In the genomic region with DNA sequence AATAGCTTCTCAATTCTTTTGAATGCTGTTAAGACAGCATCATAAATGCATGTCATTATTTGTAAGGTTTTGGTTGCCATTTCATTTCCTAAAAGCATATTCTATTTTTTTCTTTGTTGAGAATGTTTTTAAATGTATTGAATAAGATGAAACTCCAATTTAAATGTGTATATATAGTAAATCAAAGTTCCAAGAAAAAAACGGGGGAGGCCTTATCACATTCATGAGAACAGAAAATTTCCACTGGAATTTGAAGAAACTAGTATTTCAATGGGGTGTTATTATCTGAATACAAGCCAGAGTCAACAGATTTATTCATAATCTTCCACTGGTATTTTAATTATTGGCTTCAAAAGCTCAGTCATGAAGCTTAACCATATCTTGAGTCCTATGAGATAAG, we compare ENCODE assay signal across 23 mouse cellular contexts.
A peak's percentile ranks its signal among the peaks of the same experiment; 100 is the strongest.
DNase-seq lines count a peak whose midpoint lies in the region; ATAC-seq and TF ChIP-seq lines count a peak whose summit lies in the region.
"Had no signal": no experiment of that assay in that cellular context is flagged by ENCODE, and none has a peak within 500 bp of the region (broad histone marks: within the 10 kb centered on the region; RNA-seq: fewer than 3 reads in every experiment).

No protein-coding gene starts in this region.

- DNase-seq in frontal cortex, adult 2 months (ENCODE audit: extremely low spot score in 1 of 2, low spot score in 1 of 2): no peak
- peak; percentile 39 for DNase-seq in midbrain, embryonic 11.5 days (ENCODE audit: low spot score, missing footprints)
- no peak for DNase-seq in midbrain, postnatal 0 days (ENCODE audit: low spot score)
- peak; percentile 62 for DNase-seq in Muller cell, postnatal 12 days (ENCODE audit: inconsistent ontology term)
- peak; percentile 32 for DNase-seq in telencephalon, adult 2 months (ENCODE audit: low read depth, low spot score)
- DNase-seq in gastrocnemius, adult 18-20 months (ENCODE audit: low spot score): no peak
- no peak for DNase-seq in layer of hippocampus, adult 18-20 months (ENCODE audit: low spot score in 2 of 2)
- DNase-seq: adrenal gland, adult 2 months; adrenal gland, adult 8-10 months; adrenal gland, postnatal 10 days; adrenal gland, postnatal 14 days; adrenal gland, postnatal 25 days; adrenal gland, postnatal 36 days; B cell, adult 2 months; cerebellum, adult 11 months; cerebellum, adult 11-12 months; cerebellum, adult 18-20 months had no signal

- H3K27me3 ChIP-seq in midbrain, embryonic 11.5 days (ENCODE audit: control insufficient read depth, insufficient read depth, low read length): no peaks in the 10 kb centered on the region
- no peaks in the 10 kb centered on the region for H3K27me3 ChIP-seq in midbrain, postnatal 0 days (ENCODE audit: insufficient read depth, low read length)
- H3K27me3 ChIP-seq: CH12.LX had no signal

- H3K9ac ChIP-seq in midbrain, embryonic 11.5 days (ENCODE audit: low read length): no peak overlapping the region
- no peak overlapping the region for H3K9ac ChIP-seq in midbrain, postnatal 0 days (replicated peaks; ENCODE audit: low read length, poor library complexity, severe bottlenecking)

- peak; percentile 53 for ATAC-seq in frontal cortex, adult (ENCODE audit: low TSS enrichment)
- no peak for ATAC-seq in midbrain, embryonic 11.5 days (ENCODE audit: low FRiP score)
- no peak for ATAC-seq in midbrain, postnatal 0 days (ENCODE audit: low FRiP score)
- ATAC-seq: activated CD4-positive, CD25-positive, alpha-beta regulatory T cell, adult 4 months; CD4-positive, CD25-positive, alpha-beta regulatory T cell, adult 4 months; Patski had no signal

- no peak for TF ChIP-seq CTCF in midbrain, postnatal 0 days (IDR thresholded peaks at IDR 0.05)

- H3K4me2 ChIP-seq in midbrain, embryonic 11.5 days: no peak overlapping the region
- H3K4me2 ChIP-seq in midbrain, postnatal 0 days (ENCODE audit: low read depth, low read length, poor library complexity, severe bottlenecking): no peak overlapping the region

- no peaks in the 10 kb centered on the region for H3K9me3 ChIP-seq in midbrain, embryonic 11.5 days (ENCODE audit: control insufficient read depth, low read length)
- no peaks in the 10 kb centered on the region for H3K9me3 ChIP-seq in midbrain, postnatal 0 days (ENCODE audit: low read length)

- no peaks in the 10 kb centered on the region for H3K4me1 ChIP-seq in midbrain, embryonic 11.5 days (ENCODE audit: control insufficient read depth, insufficient read depth, low read length)
- no peaks in the 10 kb centered on the region for H3K4me1 ChIP-seq in midbrain, postnatal 0 days (ENCODE audit: insufficient read depth, low read length)

- no peaks in the 10 kb centered on the region for H3K36me3 ChIP-seq in midbrain, embryonic 11.5 days (ENCODE audit: control insufficient read depth, insufficient read depth, low read length)
- H3K36me3 ChIP-seq in midbrain, postnatal 0 days (ENCODE audit: insufficient read depth, low read length): no peaks in the 10 kb centered on the region
- H3K36me3 ChIP-seq: G1E had no signal

- H3K4me3 ChIP-seq in midbrain, embryonic 11.5 days (ENCODE audit: low read depth, low read length): no peak overlapping the region
- no peak overlapping the region for H3K4me3 ChIP-seq in midbrain, postnatal 0 days (ENCODE audit: low read depth, low read length)

- no peak overlapping the region for H3K27ac ChIP-seq in midbrain, embryonic 11.5 days (ENCODE audit: low read depth, low read length)
- H3K27ac ChIP-seq in midbrain, postnatal 0 days (ENCODE audit: low read depth, low read length): no peak overlapping the region

- 91% methylated on average over 1 of the region's 1 CpGs for WGBS in midbrain, embryonic 11.5 days
- 89% methylated on average over 1 of the region's 1 CpGs for WGBS in midbrain, postnatal 0 days

Comparison
In these comparisons a context has a peak if more than half of its experiments do, and no peak if none do; other contexts are left out.
1. DNase-seq: peak in midbrain, embryonic 11.5 days (single experiment), Muller cell, postnatal 12 days (single experiment) and telencephalon, adult 2 months (single experiment); none in frontal cortex, adult 2 months (0 of 2), midbrain, postnatal 0 days (single experiment), gastrocnemius, adult 18-20 months (single experiment) and layer of hippocampus, adult 18-20 months (0 of 2).